Mouse (Mus musculus) CH12.LX (cell line): Measurements from ENCODE around the gene Pknox2.

ENCODE experiments used
- CHD2 ChIP-seq: IDR thresholded peaks from 2 replicates; pipeline ENCODE4 v1.6.1; 2011; ENCODE audit warnings: low read length, improper control_type of control experiment
- CTCF ChIP-seq, 2 experiments: IDR thresholded peaks in 1 of 2; conservative IDR thresholded peaks in 1 of 2; 2 replicates each; pipeline ENCODE4 v1.5.1; 2011 to 2012; ENCODE audit warnings: low read depth in 2 of 2, low read length in 2 of 2, improper control_type of control experiment in 1 of 2, inconsistent platforms in 1 of 2, mild to moderate bottlenecking in 1 of 2, moderate library complexity in 1 of 2
- EP300 ChIP-seq: IDR thresholded peaks from 2 replicates; pipeline ENCODE4 v1.6.1; 2011; ENCODE audit warnings: low read length, improper control_type of control experiment
- ETS1 ChIP-seq: conservative IDR thresholded peaks from 2 replicates; pipeline ENCODE4 v1.6.1; 2012; ENCODE audit warnings: low read depth, mild to moderate bottlenecking, inconsistent platforms, low read length, improper control_type of control experiment, moderate library complexity
- GABPA ChIP-seq: IDR thresholded peaks from 2 replicates; pipeline ENCODE4 v1.6.1; 2012; ENCODE audit warnings: low read depth, low read length, improper control_type of control experiment, inconsistent platforms; ENCODE audit not compliant: insufficient replicate concordance
- MAX ChIP-seq: IDR thresholded peaks from 2 replicates; pipeline ENCODE4 v1.6.1; 2011; ENCODE audit warnings: low read length, improper control_type of control experiment
- NRF1 ChIP-seq: IDR thresholded peaks from 2 replicates; pipeline ENCODE4 v1.6.1; 2014; ENCODE audit warnings: low read depth, mild to moderate bottlenecking, inconsistent platforms, low read length, improper control_type of control experiment, moderate library complexity
- POLR2A ChIP-seq: IDR thresholded peaks from 2 replicates; pipeline ENCODE4 v1.6.1; 2011; ENCODE audit warnings: low read depth, mild to moderate bottlenecking, improper control_type of control experiment, low read length
- TBP ChIP-seq: conservative IDR thresholded peaks from 2 replicates; pipeline ENCODE4 v1.6.1; 2011; ENCODE audit warnings: low read depth, low read length, improper control_type of control experiment
- UBTF ChIP-seq: IDR thresholded peaks from 2 replicates; pipeline ENCODE4 v1.6.1; 2012; ENCODE audit warnings: low read depth, mild to moderate bottlenecking, inconsistent platforms, low read length, improper control_type of control experiment, moderate library complexity
- ZC3H11A ChIP-seq: IDR thresholded peaks from 2 replicates; pipeline ENCODE4 v1.6.1; 2012; ENCODE audit warnings: low read depth, mild to moderate bottlenecking, inconsistent platforms, low read length, improper control_type of control experiment

- TF ChIP-seq GABPA (no peak), EP300 (no peak), ZC3H11A (no peak), ETS1 (no peak), CTCF (conservative IDR thresholded peaks at IDR 0.05 in 1 of 2, IDR thresholded peaks at IDR 0.05 in 1 of 2; ENCODE audit: low read depth in 2 of 2, low read length in 2 of 2) (no peak), POLR2A (no peak), UBTF (no peak), MAX (no peak), TBP (no peak), CHD2 (no peak), NRF1 (no peak)
These were observed 30.3 kb upstream of the Pknox2 start for GRCm38 (mm10) chr9:37177551-37177950.
